Mouse (Mus musculus) heart, adult 18-20 months (tissue): ENCODE results near the gene Ldlrap1. TPM values are rescaled to one million over a fixed set of nuclear protein-coding genes. Genes with fewer than 3 reads are reported as not detected.
A peak's percentile ranks its signal among the peaks of the same experiment; 100 is the strongest.

Experiments
- DNase-seq, 2 experiments: peaks; one replicate each; pipeline ENCODE4 v3.0.0; 2021 to 2022; ENCODE audit warnings: mixed read lengths in 1 of 2
- total RNA-seq, 2 experiments: library from RNA; stranded (reverse); gene quantifications; 2 replicates each; pipeline ENCODE4 v1.2.3; 2021

Ldlrap1 gene
- total RNA-seq, 2 experiments from 2014 or later: 7.7 to 9.8 TPM

DNA sequence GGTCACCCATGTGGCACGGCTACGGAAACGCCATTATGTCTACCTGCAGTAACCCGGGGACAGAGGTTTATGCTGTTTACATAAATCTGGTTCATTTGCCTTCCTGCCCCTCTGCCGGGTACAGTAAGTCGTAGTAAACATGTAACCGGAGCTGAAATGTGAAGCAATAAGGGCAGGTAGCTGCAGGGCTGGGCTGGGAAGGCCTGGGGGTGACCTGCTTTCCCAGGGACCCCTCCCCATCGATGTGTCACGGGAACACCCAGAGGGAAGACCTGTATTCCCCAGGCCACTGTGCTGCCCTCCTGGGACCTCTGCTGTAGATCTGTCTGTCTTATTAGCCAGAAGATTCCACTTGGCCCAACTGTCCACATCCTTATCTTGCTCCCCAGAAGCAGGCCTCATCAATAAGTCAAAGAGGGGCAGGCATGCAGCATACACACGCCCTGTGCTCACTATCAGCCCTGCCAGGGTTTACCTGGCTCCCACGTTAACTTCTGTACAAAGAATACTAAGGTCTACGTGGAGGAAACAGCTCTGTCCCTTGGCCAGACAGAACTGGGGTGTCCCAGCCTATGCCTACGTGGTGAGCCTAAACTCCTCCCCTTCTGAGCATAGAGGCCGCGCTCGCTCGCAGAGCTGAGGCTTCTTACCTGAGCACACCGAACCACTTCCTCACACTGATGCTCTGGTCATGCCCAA lies 16.0 kb downstream of the Ldlrap1 start:
- DNase-seq: no peak

DNA sequence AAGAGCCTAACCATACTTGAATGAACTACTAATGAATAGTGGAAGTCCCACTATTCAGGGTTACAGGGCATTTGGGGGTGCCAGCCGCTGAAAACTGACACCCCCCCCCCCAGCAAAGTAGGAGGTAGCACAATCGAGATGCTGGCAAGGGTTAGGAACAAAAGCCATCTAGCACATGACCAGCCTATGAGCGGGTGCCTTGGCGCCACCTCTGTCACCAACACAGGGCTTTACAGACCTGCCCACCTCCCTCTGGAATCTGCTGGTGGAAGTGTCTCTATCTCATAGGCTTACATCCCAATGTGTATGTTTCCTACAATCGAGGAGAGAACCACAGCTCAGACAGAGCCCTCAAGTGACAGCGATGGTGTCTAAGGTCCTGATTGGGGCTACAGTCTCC lies 17.0 kb downstream of the Ldlrap1 start:
- DNase-seq: no peak

DNA sequence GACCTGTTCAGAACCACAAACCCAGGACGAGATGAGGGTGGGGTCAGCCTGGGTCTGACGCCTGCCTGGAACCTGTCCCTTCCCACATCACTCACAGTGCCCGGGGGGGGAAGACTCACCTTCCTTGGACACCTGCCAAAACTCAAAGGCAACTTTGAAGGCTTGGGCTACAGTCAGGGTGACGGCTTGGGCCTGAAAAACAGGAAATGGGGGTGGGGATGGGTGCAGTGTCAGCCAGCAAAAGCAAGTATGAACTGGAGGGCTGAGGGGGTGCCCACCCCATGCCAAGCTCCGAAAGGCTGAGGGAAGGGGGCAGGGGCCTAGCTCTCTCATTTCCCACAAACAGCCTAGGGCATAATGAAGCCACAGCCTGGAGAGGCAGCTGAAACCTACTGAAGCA lies 17.6 kb downstream of the Ldlrap1 start:
- DNase-seq: no peak

DNA sequence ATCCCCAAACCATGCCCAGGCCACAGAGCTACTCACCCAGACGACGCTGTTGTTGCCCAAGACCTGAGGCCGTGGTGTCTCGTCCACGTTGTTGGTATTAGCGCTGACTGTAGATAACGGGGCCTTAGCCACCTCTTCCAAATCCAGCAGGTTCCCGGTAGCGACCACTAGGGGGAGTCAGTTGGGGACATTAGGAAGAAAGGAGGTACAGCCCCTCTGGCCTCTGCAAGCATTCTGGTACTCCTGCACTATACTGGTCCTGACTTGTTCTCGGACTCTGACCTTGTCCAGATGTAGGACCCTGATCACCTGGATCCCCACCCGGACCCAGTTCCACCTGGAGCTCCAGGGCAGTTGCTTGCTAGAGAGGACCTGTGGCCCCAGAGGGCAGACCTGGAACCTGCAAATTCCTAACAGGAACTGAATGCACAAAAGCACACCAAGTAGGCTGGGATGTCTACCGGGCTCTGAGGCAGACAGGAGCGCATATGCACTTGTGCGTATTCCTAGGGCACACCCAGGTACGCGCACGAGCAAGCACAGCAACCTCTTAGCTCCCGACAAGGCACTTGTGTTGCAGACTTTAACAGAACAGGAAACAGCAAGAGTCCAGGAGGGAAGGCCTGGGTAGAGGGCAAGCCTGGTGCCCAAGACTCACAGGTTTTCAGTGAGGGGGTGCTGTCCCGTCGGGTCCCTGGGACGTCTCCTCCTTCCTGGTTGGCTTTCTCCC lies 18.4 kb downstream of the Ldlrap1 start:
- DNase-seq: peak in 1 of 2 experiments; percentile 38

DNA sequence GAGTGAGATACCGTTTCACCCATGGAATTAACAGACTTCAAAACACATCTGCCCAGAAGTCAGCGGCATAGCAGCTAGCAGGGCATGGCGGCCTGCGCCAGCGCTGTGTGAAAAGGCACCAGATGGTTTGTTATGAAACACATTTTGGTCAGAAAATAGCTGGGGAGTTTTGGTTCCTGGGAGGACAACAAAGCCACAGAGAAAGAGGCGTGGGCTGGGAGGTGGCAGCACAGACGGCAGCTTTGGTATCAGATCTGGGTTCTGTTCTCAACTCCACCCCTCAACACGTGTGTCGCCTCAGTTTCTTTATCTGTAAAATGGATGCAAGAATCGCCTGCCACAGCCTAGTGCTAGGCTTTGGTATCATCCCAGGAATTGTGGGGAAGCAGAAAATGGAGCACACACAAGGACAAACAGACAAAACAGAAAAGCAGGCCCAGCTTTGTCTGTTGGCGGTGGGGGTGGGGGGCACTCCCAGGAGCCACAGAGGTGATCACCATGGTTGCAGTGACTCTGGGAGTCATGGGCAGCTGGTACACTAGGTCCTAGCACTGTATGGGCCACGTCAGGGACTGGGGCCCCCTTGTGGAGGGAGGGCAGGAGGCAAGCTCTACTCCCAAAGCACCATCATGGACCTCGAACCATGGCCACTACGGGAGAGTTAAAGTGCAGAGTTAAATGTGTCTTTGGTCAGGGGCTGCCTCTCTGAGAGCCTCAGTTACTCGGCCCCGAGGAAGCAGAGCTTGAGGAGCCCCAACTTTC lies 21.7 kb downstream of the Ldlrap1 start:
- DNase-seq: no peak

DNA sequence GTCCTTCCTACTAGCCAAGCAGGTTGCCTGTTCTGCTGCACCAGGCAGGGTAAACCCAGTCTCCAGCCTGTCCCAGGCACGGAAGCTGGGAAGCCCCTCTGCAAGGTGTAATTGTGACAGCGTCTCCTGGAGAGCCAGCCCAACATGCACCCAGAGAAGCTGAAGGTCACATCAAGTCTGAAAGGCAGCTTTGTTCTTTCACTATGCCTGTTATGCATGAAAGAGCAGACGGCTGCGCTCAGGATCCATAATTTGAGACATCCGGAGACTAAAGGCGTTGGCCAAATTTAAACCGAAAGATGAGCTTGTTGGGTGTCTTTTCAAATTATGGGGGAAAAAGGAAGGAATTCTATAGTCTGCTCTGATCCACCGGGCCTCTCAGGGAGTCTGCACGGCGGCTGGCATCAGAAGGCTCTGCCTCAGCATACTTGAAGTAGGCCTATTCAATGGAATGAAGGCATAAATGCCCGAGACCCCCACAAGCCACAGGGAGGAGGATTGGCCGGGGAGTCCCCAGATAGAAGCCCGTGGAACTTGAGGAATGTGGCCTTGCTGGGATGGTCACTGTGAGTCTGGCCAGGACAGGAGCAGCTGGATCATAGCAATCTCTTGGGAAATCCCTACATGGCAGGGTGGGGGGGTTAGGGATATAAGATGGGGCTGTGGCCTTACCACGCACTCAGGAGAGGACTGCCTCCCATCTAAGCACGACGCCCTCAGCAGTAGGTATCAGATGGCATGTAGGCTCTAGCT lies 23.8 kb downstream of the Ldlrap1 start:
- DNase-seq: no peak

DNA sequence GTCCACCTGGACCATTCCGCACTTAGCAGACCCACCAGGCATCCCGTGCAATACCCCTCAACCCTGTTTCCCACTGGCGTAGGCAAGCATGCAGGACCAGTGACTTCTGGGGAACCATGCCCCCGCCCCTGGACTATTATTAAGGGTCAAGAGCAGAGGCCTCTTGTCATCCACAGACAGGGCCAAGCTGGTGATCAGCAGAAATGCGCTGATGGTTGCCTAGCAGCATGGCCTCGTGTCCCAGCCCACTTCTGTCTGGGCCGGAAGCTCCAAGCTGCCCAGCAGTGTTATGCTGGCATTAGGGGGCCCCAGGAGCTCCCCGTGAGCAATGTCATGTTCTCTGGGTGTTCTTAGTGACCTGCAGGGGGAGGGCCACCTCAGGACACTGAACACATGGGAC lies 25.9 kb downstream of the Ldlrap1 start:
- DNase-seq: no peak

DNA sequence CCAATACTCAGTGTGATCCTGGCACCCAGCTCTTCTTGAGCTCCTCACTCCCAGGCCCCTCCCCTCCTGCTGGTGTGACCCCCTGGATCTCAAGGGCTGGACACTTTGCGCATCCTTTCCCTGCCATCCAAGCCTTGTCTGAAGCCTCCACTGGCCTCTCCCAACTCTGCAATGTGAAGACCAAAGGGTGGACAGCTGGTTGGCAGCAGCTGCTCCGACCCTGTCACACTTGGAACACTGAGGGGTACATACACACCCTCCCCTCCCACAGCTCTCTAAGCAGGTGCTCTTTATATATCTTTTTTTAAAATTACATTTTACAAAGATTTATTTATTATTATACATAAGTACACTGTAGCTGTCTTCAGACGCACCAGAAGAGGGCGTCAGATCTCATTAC lies 27.6 kb downstream of the Ldlrap1 start:
- DNase-seq: no peak

DNA sequence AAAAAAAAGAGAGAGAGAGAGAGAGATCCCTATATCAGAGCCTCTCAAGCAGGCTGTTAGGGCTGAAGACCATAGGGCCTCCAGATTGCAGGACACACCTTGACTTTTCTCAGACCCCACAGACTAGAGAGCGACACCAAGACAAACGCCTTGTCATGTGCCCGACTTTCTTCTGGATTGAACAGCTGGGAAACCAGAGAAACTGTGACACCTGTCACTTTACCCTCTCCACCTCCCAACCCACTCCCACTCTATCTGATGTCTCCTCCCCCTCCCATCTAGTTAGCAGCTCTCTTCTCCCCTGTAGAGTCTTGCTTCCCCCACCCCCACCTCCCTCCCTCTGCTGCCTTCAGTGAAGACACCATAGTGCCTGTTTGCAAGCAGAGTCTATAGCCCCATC lies 28.3 kb downstream of the Ldlrap1 start:
- DNase-seq: no peak

DNA sequence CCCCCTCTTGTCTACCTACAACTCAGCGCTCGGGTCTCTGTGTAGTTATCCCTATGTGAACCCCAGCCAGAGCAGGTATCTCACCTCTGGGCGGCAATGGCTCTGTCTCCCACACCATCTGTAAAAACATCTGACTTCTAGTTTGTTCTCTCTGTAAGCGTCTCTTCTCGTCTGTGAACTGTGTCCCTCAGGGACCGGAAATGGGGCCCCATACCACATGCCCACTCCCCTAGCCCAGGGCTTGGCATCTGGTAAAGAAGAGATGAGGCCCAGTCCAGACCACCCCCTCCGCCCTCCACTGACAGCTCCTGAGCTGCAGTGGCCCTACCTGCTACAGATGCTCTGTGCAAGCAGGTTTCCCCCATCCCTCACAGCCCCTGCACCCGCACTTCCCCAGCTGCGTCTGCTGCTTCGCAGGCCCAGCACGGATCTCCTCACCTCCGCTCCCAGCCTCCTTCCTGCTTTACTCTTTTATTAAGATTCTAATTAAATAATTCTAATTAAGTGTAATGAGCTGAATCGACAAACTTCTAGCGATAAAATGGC lies 30.4 kb downstream of the Ldlrap1 start:
- no peak for DNase-seq

DNA sequence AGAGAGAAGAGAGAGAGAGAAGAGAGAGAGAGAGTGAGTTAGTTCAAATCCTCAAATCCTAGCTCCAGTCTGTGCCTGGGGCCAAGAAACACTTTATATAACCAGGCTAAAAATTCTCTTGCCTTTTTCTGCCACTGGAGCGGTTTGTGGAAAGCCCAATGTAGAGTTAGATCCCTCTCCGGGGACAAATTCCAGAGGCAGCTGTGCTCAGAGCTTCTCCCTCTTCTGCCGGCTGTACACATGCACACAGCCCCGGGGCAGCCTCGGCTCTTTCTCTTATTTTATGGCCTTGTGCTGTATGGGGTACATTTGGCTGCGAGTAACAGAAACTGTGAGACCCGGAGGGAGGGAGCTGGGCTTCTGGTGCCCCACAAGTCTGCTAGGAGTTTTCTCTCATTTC lies 31.7 kb downstream of the Ldlrap1 start:
- peak; percentile 33 to 39 for DNase-seq

DNA sequence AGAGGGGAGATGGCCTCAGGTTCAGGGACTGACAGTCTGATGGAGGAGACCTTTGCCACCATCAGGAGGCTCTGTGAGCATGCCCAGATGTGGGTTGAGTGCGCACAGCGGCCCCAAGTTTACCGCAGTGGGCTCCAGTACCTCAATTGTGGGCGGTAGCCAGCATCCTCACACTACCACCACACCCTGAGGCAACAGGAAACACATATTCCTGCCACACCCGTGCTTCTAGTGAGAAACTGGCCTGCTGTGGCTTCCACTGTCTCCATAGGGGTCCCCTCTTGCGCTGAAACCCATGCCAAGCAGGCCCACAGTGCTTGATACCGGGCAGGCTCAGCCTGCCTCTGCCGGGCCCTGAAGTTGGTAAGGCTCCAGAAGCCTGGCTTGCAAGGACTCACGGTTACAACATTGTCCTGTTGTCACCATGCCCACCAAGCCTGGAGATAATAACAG lies 33.2 kb downstream of the Ldlrap1 start:
- DNase-seq: peak; percentile 71 to 73

DNA sequence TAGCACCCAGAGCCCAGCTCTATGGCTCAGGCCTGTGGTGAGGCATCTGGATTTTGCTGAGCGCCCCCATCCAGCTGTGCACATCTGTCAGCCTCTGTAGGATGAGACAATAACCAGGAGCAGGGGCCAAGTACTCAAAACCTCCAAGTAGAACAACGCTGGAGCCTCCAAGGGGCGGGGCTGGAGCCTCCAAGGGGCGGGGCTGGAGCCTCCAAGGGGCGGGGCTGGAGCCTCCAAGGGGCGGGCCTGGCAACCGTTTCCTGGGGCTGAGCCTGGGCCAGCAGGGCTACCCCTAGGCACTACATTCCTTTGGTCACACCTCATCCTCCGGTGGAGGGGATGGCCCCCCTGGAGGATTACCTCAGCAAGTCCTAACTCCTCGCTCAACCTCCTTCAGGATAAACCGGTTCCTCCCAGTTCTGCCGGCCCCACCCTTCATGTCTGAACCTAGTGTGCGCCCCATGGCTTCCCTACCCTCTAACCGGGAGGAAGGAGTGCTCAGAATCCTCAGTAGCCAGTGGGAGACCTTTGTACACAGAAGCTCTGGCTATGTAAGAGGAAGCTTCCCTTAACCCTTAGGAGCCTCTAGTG lies 33.7 kb downstream of the Ldlrap1 start:
- peak; percentile 76 to 85 for DNase-seq

DNA sequence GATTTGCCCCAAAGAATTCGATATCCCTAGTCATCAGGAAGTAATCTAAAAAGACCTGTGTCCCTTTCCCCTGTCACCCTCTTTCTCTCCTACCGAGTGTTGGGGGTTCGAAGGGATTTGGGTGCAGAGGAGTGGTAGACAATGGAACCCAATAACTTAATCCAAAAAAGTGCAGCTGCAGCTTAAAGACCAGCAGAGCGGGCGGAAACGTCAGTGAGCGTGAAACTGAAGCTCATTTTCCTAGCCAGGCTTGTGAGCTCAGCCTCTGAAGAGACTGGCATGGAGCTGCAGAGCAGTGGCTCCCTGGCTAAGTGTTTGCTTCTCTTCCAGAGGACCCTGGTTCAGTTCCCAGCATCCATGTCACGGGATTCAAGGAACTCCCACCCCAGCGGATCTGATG lies 34.5 kb downstream of the Ldlrap1 start:
- no peak for DNase-seq

DNA sequence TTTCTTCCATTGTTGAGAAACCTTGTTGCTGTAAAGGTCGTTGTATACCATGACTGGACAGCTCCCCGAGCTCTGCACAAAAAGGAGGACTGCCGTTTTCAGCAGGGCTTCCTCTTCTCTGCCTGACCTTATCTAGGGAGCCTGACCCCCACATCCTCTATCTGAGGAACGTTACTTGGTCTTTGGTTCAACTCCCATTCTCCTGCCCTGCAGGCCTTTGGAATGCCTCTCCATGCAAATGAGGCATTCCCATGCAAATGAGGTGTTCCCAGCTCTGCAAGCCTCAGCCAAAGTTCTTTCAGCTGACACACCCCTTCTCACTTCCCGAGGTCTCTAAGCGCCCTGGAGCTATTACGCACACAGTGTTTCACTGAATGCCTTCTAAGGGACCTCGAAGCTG lies 37.7 kb downstream of the Ldlrap1 start:
- peak; percentile 49 to 53 for DNase-seq

DNA sequence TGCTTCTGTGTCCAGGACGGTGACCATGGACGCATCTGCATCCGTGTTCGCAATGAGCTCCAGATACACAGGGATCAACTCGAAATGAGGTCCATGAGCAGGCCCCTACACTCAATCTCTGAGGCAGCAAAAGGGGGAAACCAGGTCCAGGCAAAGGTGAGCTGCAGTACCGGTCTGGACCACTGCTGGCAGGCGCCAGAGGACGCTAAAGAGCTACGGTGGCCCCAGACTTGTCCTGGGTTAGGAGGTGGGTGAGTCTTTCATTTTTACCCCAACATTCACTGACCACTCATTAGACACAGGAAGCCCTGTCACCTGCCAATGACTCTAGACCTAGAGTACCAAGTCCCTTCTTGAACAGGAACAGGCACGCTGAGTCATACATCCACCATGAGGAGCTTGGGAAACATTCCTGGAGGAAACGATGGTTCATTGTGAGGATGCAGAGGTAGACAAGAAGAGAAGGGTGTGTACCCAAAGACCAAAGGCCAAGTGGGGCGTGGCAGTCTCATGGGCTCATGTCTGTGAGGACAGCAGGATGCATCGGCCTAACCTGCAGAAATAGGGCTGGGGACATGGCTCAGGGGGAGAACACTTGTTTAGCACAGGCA lies 42.0 kb downstream of the Ldlrap1 start:
- DNase-seq: no peak

DNA sequence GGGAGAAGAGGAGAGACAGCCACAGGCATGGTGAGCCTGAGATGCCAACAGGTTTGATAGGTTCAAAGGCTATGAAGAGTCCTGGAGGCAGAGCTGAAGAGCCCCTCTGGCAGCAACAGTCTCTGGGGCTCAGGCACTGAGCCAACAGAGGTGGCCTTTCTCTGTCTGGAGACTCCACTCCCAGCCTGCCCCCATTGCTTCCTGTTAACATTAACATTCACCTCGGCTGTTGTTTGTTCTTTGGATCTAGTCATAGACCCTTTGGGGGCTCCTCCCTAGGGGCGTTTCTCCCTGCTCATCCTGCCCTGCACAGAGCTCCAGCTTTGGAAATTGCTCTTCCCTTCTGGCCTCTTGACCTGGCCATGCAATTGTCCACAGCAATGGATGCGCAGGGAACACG lies 42.9 kb downstream of the Ldlrap1 start:
- no peak for DNase-seq

DNA sequence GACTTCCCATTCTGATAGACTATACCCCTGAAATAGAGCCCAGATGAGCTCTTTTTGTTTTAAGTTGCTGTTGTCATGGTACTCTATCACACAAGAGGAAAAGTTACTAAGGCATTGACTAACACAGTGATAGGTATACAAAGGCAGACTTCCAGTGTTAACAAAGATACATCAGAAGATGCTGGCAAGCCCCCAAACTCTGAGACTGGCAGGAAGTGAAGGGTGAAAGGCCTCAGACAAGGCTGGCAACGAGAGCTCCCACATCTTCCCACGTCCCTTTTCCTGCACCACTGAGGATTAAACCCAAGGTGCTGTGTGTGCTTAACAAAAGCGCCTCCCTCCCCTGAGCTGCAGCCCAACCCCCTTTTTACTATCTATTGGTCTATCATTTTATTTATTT lies 44.6 kb downstream of the Ldlrap1 start:
- no peak for DNase-seq

DNA sequence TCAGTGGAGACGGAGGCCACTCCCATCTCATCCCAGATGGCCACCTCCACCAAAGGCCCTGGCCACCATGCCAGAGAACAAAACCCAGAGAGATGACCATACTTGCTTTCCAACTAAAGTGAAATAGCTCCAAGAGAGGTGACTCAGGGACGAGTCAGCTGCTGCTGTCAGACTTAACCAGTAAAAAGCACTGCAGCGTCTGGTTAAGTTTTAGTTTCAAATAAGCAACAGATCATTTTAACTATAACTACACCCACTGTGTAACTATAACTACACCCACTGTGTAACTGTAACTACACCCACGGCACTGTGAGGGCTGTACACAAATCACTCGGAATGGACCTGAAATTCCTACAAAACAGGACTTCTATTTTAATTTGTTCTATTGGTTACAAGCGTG lies 46.7 kb downstream of the Ldlrap1 start:
- no peak for DNase-seq

DNA sequence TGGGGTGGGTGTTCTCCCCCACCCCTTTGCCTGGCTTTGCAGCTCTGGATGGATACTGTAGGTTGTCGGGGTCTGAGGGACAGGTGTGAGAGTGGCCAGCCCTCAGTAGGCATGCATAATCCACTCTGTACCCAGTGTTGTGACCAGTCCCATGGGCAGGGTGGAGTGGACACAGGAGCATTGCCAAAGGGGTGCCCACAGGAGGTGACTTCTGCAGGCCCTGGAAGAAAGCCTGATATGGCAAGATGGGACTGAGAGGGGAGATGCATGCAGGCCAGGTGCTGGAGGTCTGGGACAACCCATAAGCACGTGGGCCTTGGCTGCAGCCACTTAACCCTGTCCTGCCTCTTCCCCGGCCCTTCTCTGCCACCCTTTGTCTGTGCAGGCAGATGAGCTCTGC lies 47.5 kb downstream of the Ldlrap1 start:
- DNase-seq: no peak

DNA sequence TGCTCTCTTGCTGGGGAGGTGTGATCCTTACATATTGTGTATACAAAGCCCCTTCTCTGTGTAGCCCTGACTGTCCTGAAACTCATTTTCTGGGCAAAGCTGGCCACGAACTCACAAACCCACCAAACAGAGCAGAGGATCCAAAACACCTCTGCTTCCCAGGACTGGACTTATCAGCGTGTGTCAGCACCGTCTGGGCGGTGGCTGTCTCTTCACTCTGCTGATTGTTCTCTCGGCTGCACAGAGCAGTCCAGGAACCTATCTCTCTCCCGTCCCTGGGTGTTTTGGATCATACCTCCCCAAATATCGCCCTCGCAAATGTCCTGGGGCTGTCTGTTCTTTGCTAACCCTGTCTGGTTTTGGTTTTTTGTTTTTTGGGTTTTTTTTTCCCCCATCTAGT lies 48.3 kb downstream of the Ldlrap1 start:
- no peak for DNase-seq
